Mouse (Mus musculus) lung, adult 2 months (tissue): ENCODE data around the gene Gmppb.

ENCODE experiments used
- CTCF ChIP-seq: fragments of 200-500 bp; IDR thresholded peaks from 2 replicates; pipeline ENCODE4 v1.5.1; 2011; ENCODE audit warnings: mild to moderate bottlenecking, low read length, control low read depth; ENCODE audit not compliant: insufficient read depth
- POLR2A ChIP-seq: fragments of 200-500 bp; IDR thresholded peaks from 2 replicates; pipeline ENCODE4 v1.6.1; 2011; ENCODE audit warnings: low read depth, mild to moderate bottlenecking, control low read depth, low read length, borderline replicate concordance; ENCODE audit errors: extremely low read depth

- peak; percentile 77 for TF ChIP-seq CTCF
- no peak for TF ChIP-seq POLR2A
These were observed 46.5 kb downstream of the Gmppb start for GRCm38 (mm10) chr9:108095518-108095917.
